Mouse (Mus musculus): ENCODE data around the gene Slc6a15.

DNA sequence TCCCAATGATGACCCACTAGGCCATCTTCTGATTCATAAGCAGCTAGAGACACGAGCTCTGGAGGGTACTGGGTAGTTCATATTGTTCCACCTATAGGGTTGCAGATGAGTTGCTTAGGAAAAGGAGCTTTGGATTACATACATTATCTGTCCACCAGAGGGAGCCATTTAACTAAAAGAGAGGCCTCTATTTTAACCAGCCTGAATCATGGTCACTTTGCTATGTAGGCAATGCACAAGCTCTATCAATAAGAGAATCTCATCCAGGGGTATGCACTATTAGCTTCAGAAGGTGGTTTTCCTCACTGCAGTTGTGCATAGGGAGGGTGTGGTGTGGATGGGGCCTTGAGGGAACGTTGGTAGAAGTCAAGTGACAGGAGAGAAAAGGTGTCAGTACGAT, 75.5 kb downstream of the Slc6a15 start:
- no peak for TF ChIP-seq POLR2A (IDR thresholded peaks at IDR 0.05; ENCODE audit: control insufficient read depth in 1 of 2, insufficient read depth in 1 of 2, low read depth in 1 of 2, low read length in 2 of 2, poor library complexity in 1 of 2)
- TF ChIP-seq SIN3A (IDR thresholded peaks at IDR 0.05; ENCODE audit: low read length), result no peak
- TF ChIP-seq MXI1 (IDR thresholded peaks at IDR 0.05; ENCODE audit: low read depth, low read length), result no peak
- TF ChIP-seq CTCF (IDR thresholded peaks at IDR 0.05 in 2 of 3, conservative IDR thresholded peaks at IDR 0.05 in 1 of 3; ENCODE audit: control insufficient read depth in 1 of 3, insufficient read depth in 1 of 3, low read depth in 2 of 3, low read length in 3 of 3, poor library complexity in 1 of 3, severe bottlenecking in 1 of 3), result peak in 2 of 3 experiments; percentile 22 to 57; a peak in 3 of 6 replicates
